Mouse (Mus musculus): Measurements from ENCODE around the gene Dspp. TPM values are rescaled to one million over a fixed set of nuclear protein-coding genes. Genes with fewer than 3 reads are reported as not detected.

The Dspp gene
- polyA plus RNA-seq (2017; shearing (Covaris generic)): not detected

GRCm38 (mm10) chr5:104170412-104170811 is at the start of gene Dspp:
Gene Dspp (plus strand): TSS chr5:104170712.

GRCm38 (mm10) chr5:104202351-104202750 is 31.8 kb downstream of the Dspp start, which contains the start of gene Dmp1:
Gene Dmp1 (plus strand): TSS chr5:104202613.

Other genes with a start within 250 kb of the Dspp start
- gene Hsd17b13, start 193.3 kb upstream of the Dspp start, polyA plus RNA-seq (2017; shearing (Covaris generic)): not detected
- 4.5 TPM for gene Hsd17b11, start 148.8 kb upstream of the Dspp start, polyA plus RNA-seq (2017; shearing (Covaris generic))
- gene Nudt9, start 124.4 kb upstream of the Dspp start, polyA plus RNA-seq (2017; shearing (Covaris generic)): 51.7 TPM
- not detected for gene Gm17660, start 93.1 kb upstream of the Dspp start, polyA plus RNA-seq (2017; shearing (Covaris generic))
- gene Sparcl1, start 57.0 kb upstream of the Dspp start, polyA plus RNA-seq (2017; shearing (Covaris generic)): not detected
- gene Dmp1, start 31.9 kb downstream of the Dspp start, polyA plus RNA-seq (2017; shearing (Covaris generic)): not detected
- gene Ibsp, start 128.5 kb downstream of the Dspp start, polyA plus RNA-seq (2017; shearing (Covaris generic)): not detected
- gene Mepe, start 154.6 kb downstream of the Dspp start, polyA plus RNA-seq (2017; shearing (Covaris generic)): not detected

All from CD4-positive, CD25-positive, alpha-beta regulatory T cell (primary cell).